Mouse (Mus musculus) G1E (cell line): ENCODE measurements around the gene Zfp933.

Source experiments
- CTCF ChIP-seq: IDR thresholded peaks from 2 replicates; pipeline ENCODE4 v1.5.1; 2012; ENCODE audit warnings: low read depth, low read length, inconsistent platforms, mixed read lengths
- GATA1 ChIP-seq: IDR thresholded peaks from 2 replicates; pipeline ENCODE4 v1.6.1; 2012; ENCODE audit warnings: borderline replicate concordance, low read length, inconsistent platforms, mixed read lengths
- GATA2 ChIP-seq: IDR thresholded peaks from 2 replicates; pipeline ENCODE4 v1.6.1; 2012; ENCODE audit warnings: low read depth, low read length, inconsistent platforms, borderline replicate concordance
- POLR2AphosphoS5 ChIP-seq: IDR thresholded peaks from 2 replicates; pipeline ENCODE4 v1.6.1; 2012; ENCODE audit warnings: low read depth, low read length, inconsistent platforms; ENCODE audit not compliant: insufficient replicate concordance
- TAL1 ChIP-seq: conservative IDR thresholded peaks from 2 replicates; pipeline ENCODE4 v1.6.1; 2012; ENCODE audit warnings: low read depth, low read length, inconsistent platforms, mixed read lengths

- TF ChIP-seq CTCF (no peak), GATA1 (no peak), POLR2AphosphoS5 (no peak), GATA2 (no peak), TAL1 (no peak)
These were observed at the start of gene Zfp933 for GRCm38 (mm10) chr4:147847614-147848583.
